Mouse (Mus musculus): ENCODE measurements at regions not wholly inside any gene's neighbourhood (a gene's known extent, or its start where the extent isn't known, plus 50 kb on each side); places are given as distances from the start of the nearest gene placed in this dataset.

- intact Hi-C loops (cut with DNase I) = no loop called here
- no peak for DNase-seq
Observed at GRCm38 (mm10) chr11:111273651-111274050, 207.7 kb downstream of the Kcnj2 start.

GRCm38 (mm10) chr11:111280769-111281168 lies 214.8 kb downstream of the Kcnj2 start:
- intact Hi-C loops (cut with DNase I) = no loop called here
- no peak for DNase-seq

GRCm38 (mm10) chr11:111281237-111282160 lies 215.5 kb downstream of the Kcnj2 start:
- no peak for DNase-seq

GRCm38 (mm10) chr11:111282283-111282682 lies 216.3 kb downstream of the Kcnj2 start:
- DNase-seq = no peak
- intact Hi-C loops (cut with DNase I) = no loop called here

More at GRCm38 (mm10) chr11:111281237-111282160, 215.5 kb downstream of the Kcnj2 start:
- intact Hi-C loops (cut with DNase I) = no loop called here

- no peak for DNase-seq
Observed at GRCm38 (mm10) chr11:111290537-111290936, 224.6 kb downstream of the Kcnj2 start.

GRCm38 (mm10) chr11:111296309-111296721 lies 230.4 kb downstream of the Kcnj2 start:
- DNase-seq = no peak
- intact Hi-C loops (cut with DNase I) = no loop called here

More at GRCm38 (mm10) chr11:111290537-111290936, 224.6 kb downstream of the Kcnj2 start:
- intact Hi-C loops (cut with DNase I) = no loop called here

GRCm38 (mm10) chr11:111312802-111313201 lies 246.8 kb downstream of the Kcnj2 start:
- intact Hi-C loops (cut with DNase I) = no loop called here
- no peak for DNase-seq

GRCm38 (mm10) chr11:111313566-111313965 lies 247.6 kb downstream of the Kcnj2 start:
- intact Hi-C loops (cut with DNase I) = no loop called here
- DNase-seq = peak; percentile 9 to 11

- DNase-seq = no peak
- intact Hi-C loops (cut with DNase I) = no loop called here
Observed at GRCm38 (mm10) chr11:111321576-111321975, 255.6 kb downstream of the Kcnj2 start.

- intact Hi-C loops (cut with DNase I) = no loop called here
Observed at GRCm38 (mm10) chr11:111324453-111325010, 258.6 kb downstream of the Kcnj2 start.

GRCm38 (mm10) chr11:111326915-111327314 lies 261.0 kb downstream of the Kcnj2 start:
- DNase-seq = no peak
- intact Hi-C loops (cut with DNase I) = no loop called here

More at GRCm38 (mm10) chr11:111324453-111325010, 258.6 kb downstream of the Kcnj2 start:
- no peak for DNase-seq

- DNase-seq = no peak
- intact Hi-C loops (cut with DNase I) = no loop called here
Observed at GRCm38 (mm10) chr11:111328258-111328657, 262.3 kb downstream of the Kcnj2 start.

- intact Hi-C loops (cut with DNase I) = no loop called here
- DNase-seq = no peak
Observed at GRCm38 (mm10) chr11:111331592-111331991, 265.6 kb downstream of the Kcnj2 start.

GRCm38 (mm10) chr11:111333021-111333420 lies 267.1 kb downstream of the Kcnj2 start:
- intact Hi-C loops (cut with DNase I) = no loop called here
- no peak for DNase-seq

- DNase-seq = no peak
Observed at GRCm38 (mm10) chr11:111347562-111347961, 281.6 kb downstream of the Kcnj2 start.

GRCm38 (mm10) chr11:111350028-111350427 lies 284.1 kb downstream of the Kcnj2 start:
- intact Hi-C loops (cut with DNase I) = no loop called here
- no peak for DNase-seq

More at GRCm38 (mm10) chr11:111347562-111347961, 281.6 kb downstream of the Kcnj2 start:
- intact Hi-C loops (cut with DNase I) = no loop called here

GRCm38 (mm10) chr11:111363363-111363762 lies 297.4 kb downstream of the Kcnj2 start:
- intact Hi-C loops (cut with DNase I) = no loop called here
- no peak for DNase-seq

GRCm38 (mm10) chr11:111377165-111377564 lies 311.2 kb downstream of the Kcnj2 start:
- no peak for DNase-seq
- intact Hi-C loops (cut with DNase I) = no loop called here

- intact Hi-C loops (cut with DNase I) = no loop called here
- no peak for DNase-seq
Observed at GRCm38 (mm10) chr11:111379842-111380241, 313.9 kb downstream of the Kcnj2 start.

GRCm38 (mm10) chr11:111398706-111399105 lies 332.7 kb downstream of the Kcnj2 start:
- intact Hi-C loops (cut with DNase I) = no loop called here
- no peak for DNase-seq

GRCm38 (mm10) chr11:111409266-111409665 lies 343.3 kb downstream of the Kcnj2 start:
- intact Hi-C loops (cut with DNase I) = no loop called here
- DNase-seq = no peak

GRCm38 (mm10) chr11:111424871-111425270 lies 358.9 kb downstream of the Kcnj2 start:
- no peak for DNase-seq
- intact Hi-C loops (cut with DNase I) = no loop called here
